Mouse (Mus musculus): ENCODE measurements around the gene Zmynd15. TPM values are rescaled to one million over a fixed set of nuclear protein-coding genes. Genes with fewer than 3 reads are reported as not detected.
A peak's percentile ranks its signal among the peaks of the same experiment; 100 is the strongest.

The Zmynd15 gene
- polyA plus RNA-seq, 1 experiment = 7.1 TPM

- Histone ChIP-seq H3K4me1 (ENCODE audit: control insufficient read depth, insufficient read depth, insufficient read length, low read length) (no peaks in the 10 kb centered on the region), H3K27me3 (ENCODE audit: control insufficient read depth, insufficient read depth, low read length) (no peaks in the 10 kb centered on the region), H3K36me3 (ENCODE audit: control insufficient read depth, insufficient read depth, low read length) (peaks cover 28% of the 10 kb centered on the region), H3K27ac (ENCODE audit: insufficient read depth, low read depth, low read length) (peak overlapping the region; percentile 31; the same call in 1 of the 2 replicates), H3K4me3 (ENCODE audit: low read depth, low read length) (peak overlapping the region; percentile 14)
- TF ChIP-seq CTCF (IDR thresholded peaks at IDR 0.05; ENCODE audit: extremely low read depth, insufficient read length, insufficient replicate concordance, low read depth, low read length) (no peak), POLR2A (IDR thresholded peaks at IDR 0.05; ENCODE audit: low read depth, low read length) (no peak)
- WGBS = 69% methylated on average over 5 of the region's 5 CpGs
Observed at GRCm38 (mm10) chr11:70435476-70435875, 23.8 kb upstream of the Zmynd15 start.

GRCm38 (mm10) chr11:70437426-70437825 lies 21.8 kb upstream of the Zmynd15 start:
- TF ChIP-seq POLR2A (IDR thresholded peaks at IDR 0.05; ENCODE audit: low read depth, low read length) (no peak), CTCF (IDR thresholded peaks at IDR 0.05; ENCODE audit: extremely low read depth, insufficient read length, insufficient replicate concordance, low read depth, low read length) (no peak)
- no peaks in the 10 kb centered on the region for H3K27me3 ChIP-seq (ENCODE audit: control insufficient read depth, insufficient read depth, low read length)
- WGBS = 79% methylated on average over 6 of the region's 6 CpGs

GRCm38 (mm10) chr11:70438728-70439374 lies 20.4 kb upstream of the Zmynd15 start:
- Histone ChIP-seq H3K36me3 (ENCODE audit: control insufficient read depth, insufficient read depth, low read length) (peaks cover 30% of the 10 kb centered on the region), H3K27me3 (ENCODE audit: control insufficient read depth, insufficient read depth, low read length) (no peaks in the 10 kb centered on the region), H3K4me1 (ENCODE audit: control insufficient read depth, insufficient read depth, insufficient read length, low read length) (no peaks in the 10 kb centered on the region), H3K27ac (ENCODE audit: insufficient read depth, low read depth, low read length) (no peak overlapping the region), H3K4me3 (ENCODE audit: low read depth, low read length) (no peak overlapping the region)
- TF ChIP-seq CTCF (IDR thresholded peaks at IDR 0.05; ENCODE audit: extremely low read depth, insufficient read length, insufficient replicate concordance, low read depth, low read length) (no peak), POLR2A (IDR thresholded peaks at IDR 0.05; ENCODE audit: low read depth, low read length) (no peak)
- 93% methylated on average over 7 of the region's 7 CpGs for WGBS

More at GRCm38 (mm10) chr11:70437426-70437825, 21.8 kb upstream of the Zmynd15 start:
- Histone ChIP-seq H3K36me3 (ENCODE audit: control insufficient read depth, insufficient read depth, low read length) (peaks cover 30% of the 10 kb centered on the region), H3K27ac (ENCODE audit: insufficient read depth, low read depth, low read length) (no peak overlapping the region), H3K4me1 (ENCODE audit: control insufficient read depth, insufficient read depth, insufficient read length, low read length) (no peaks in the 10 kb centered on the region), H3K4me3 (ENCODE audit: low read depth, low read length) (no peak overlapping the region)

GRCm38 (mm10) chr11:70440637-70441036 lies 18.6 kb upstream of the Zmynd15 start:
- Histone ChIP-seq H3K36me3 (ENCODE audit: control insufficient read depth, insufficient read depth, low read length) (peaks cover 30% of the 10 kb centered on the region), H3K4me3 (ENCODE audit: low read depth, low read length) (no peak overlapping the region), H3K4me1 (ENCODE audit: control insufficient read depth, insufficient read depth, insufficient read length, low read length) (no peaks in the 10 kb centered on the region), H3K27ac (ENCODE audit: insufficient read depth, low read depth, low read length) (no peak overlapping the region), H3K27me3 (ENCODE audit: control insufficient read depth, insufficient read depth, low read length) (no peaks in the 10 kb centered on the region)
- no peak for TF ChIP-seq CTCF (IDR thresholded peaks at IDR 0.05; ENCODE audit: extremely low read depth, insufficient read length, insufficient replicate concordance, low read depth, low read length)
- no peak for TF ChIP-seq POLR2A (IDR thresholded peaks at IDR 0.05; ENCODE audit: low read depth, low read length)
- WGBS = 43% methylated on average over 4 of the region's 4 CpGs

- Histone ChIP-seq H3K4me1 (ENCODE audit: control insufficient read depth, insufficient read depth, insufficient read length, low read length) (no peaks in the 10 kb centered on the region), H3K4me3 (ENCODE audit: low read depth, low read length) (no peak overlapping the region), H3K27ac (ENCODE audit: insufficient read depth, low read depth, low read length) (no peak overlapping the region), H3K27me3 (ENCODE audit: control insufficient read depth, insufficient read depth, low read length) (no peaks in the 10 kb centered on the region), H3K36me3 (ENCODE audit: control insufficient read depth, insufficient read depth, low read length) (peaks cover 21% of the 10 kb centered on the region)
- WGBS = 88% methylated on average over 7 of the region's 7 CpGs
- TF ChIP-seq CTCF (IDR thresholded peaks at IDR 0.05; ENCODE audit: extremely low read depth, insufficient read length, insufficient replicate concordance, low read depth, low read length) (no peak), POLR2A (IDR thresholded peaks at IDR 0.05; ENCODE audit: low read depth, low read length) (no peak)
Observed at GRCm38 (mm10) chr11:70441882-70442281, 17.4 kb upstream of the Zmynd15 start.

GRCm38 (mm10) chr11:70443964-70444363 lies 15.3 kb upstream of the Zmynd15 start:
- WGBS = 65% methylated on average over 3 of the region's 3 CpGs
- TF ChIP-seq POLR2A (IDR thresholded peaks at IDR 0.05; ENCODE audit: low read depth, low read length) = no peak
- TF ChIP-seq CTCF (IDR thresholded peaks at IDR 0.05; ENCODE audit: extremely low read depth, insufficient read length, insufficient replicate concordance, low read depth, low read length) = no peak
- H3K4me1 ChIP-seq (ENCODE audit: control insufficient read depth, insufficient read depth, insufficient read length, low read length) = no peaks in the 10 kb centered on the region
- no peak overlapping the region for H3K4me3 ChIP-seq (ENCODE audit: low read depth, low read length)
- peaks cover 12% of the 10 kb centered on the region for H3K36me3 ChIP-seq (ENCODE audit: control insufficient read depth, insufficient read depth, low read length)
- no peak overlapping the region for H3K27ac ChIP-seq (ENCODE audit: insufficient read depth, low read depth, low read length)
- H3K27me3 ChIP-seq (ENCODE audit: control insufficient read depth, insufficient read depth, low read length) = no peaks in the 10 kb centered on the region

GRCm38 (mm10) chr11:70444667-70445066 lies 14.6 kb upstream of the Zmynd15 start:
- TF ChIP-seq POLR2A (IDR thresholded peaks at IDR 0.05; ENCODE audit: low read depth, low read length) (no peak), CTCF (IDR thresholded peaks at IDR 0.05; ENCODE audit: extremely low read depth, insufficient read length, insufficient replicate concordance, low read depth, low read length) (no peak)

More at GRCm38 (mm10) chr11:70444667-70445066, 14.6 kb upstream of the Zmynd15 start:
- no peak overlapping the region for H3K27ac ChIP-seq (ENCODE audit: insufficient read depth, low read depth, low read length)
- H3K36me3 ChIP-seq (ENCODE audit: control insufficient read depth, insufficient read depth, low read length) = peaks cover 6% of the 10 kb centered on the region; the same call in 1 of the 2 replicates
- WGBS = 44% methylated on average over 6 of the region's 6 CpGs
- no peaks in the 10 kb centered on the region for H3K27me3 ChIP-seq (ENCODE audit: control insufficient read depth, insufficient read depth, low read length)
- H3K4me3 ChIP-seq (ENCODE audit: low read depth, low read length) = no peak overlapping the region
- no peaks in the 10 kb centered on the region for H3K4me1 ChIP-seq (ENCODE audit: control insufficient read depth, insufficient read depth, insufficient read length, low read length)
